Mouse (Mus musculus): Measurements from ENCODE around the gene Rora.

DNA sequence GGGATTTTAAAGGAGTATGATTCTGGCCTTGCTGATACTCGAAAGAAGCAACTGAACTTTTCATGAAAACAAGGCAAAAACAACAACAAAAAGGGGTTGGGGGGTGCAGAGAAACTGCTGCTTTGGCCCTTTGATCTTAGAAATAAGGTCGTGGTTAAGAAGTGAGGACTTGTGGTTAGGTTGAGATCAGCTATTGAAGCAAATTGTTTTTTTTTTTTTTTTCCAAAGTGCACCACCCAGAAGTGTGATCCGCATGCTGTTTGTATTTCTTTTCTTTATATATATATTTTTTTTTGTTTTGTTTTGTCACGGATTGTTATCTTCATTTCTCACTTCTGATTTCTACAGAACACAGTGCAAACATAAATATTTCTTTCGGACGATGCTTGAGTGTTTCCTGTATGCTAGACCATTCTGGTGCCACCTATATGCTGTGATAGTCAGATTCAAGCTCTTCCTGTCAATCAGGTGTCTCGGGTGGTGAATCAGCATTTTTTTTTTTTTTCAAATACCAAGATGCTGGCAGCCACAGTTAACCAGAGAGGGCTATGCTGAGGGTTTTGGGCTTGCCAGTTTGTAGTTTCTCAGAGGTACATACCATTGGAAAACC is 644.3 kb downstream of the Rora start:
- TF ChIP-seq CTCF (conservative IDR thresholded peaks at IDR 0.05; ENCODE audit: low read length) (no peak), POU5F1 (IDR thresholded peaks at IDR 0.05; ENCODE audit: borderline replicate concordance, low read length) (no peak), NANOG (IDR thresholded peaks at IDR 0.05; ENCODE audit: borderline replicate concordance, low read length) (no peak)

Data from E14TG2a.4 (cell line).